Mouse (Mus musculus): Measurements from ENCODE around the gene Tac1.

DNA sequence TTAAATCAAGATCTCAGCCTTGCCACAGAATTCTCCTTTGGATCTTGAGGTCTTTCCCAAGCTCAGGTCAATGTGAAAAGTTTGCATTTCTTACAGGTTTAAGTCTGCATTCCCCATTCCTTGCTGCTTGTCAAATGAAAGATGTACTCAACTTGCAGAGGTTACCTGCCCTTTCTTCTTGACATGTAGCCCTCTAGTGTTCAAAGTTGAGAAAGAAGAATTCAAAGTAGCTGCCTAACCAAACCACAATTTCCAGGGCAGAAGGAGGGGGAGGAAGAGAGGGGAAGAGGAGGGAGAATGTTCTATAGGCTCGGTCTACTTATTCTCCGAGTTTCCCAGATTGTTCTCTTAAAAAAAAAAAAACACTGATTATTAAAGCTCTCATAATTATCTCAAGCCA is 45.5 kb downstream of the Tac1 start:
- TF ChIP-seq POLR2A (IDR thresholded peaks at IDR 0.05; ENCODE audit: low read depth, low read length), result no peak
- TF ChIP-seq CTCF (conservative IDR thresholded peaks at IDR 0.05; ENCODE audit: insufficient read depth, insufficient read length, low read depth, low read length), result no peak
